Mouse (Mus musculus): ENCODE measurements around the gene Maats1.

Maats1 gene

DNA sequence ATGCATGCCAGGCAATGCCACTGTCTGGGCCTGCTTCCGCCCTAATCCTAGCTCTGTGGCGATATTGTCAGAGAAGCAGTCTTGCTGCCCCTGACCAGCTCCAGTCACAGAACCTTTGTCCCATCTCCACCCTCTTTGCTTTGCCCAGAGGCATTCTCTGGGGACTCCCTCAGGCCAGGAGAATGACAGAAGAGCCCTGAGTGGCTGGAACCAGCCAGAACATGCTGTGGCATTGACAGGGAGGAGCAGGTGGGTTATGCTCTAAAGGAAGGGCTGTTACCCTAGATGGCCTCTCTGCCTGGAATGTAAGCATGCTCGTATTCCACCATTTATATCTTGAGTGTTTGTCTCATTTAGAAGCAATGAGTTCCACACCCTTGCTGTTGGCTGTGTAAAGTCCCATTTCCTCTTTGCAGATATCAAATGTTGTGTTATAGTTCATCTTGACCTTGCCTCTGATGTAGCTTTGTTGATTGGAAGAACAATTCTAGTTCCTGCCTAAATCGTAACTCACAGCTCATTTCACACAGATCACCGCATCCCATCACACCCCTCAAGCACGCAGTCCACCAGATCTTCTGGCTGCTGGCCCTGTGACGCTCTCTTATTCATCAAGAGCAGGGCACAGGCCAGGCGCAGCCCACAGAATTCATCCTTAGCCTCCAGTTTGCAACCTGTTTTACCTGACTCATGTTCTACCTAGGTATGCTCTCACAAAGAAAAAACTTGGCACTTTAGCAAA, 28.9 kb upstream of the Maats1 start:
- no peak for DNase-seq (ENCODE audit: low read depth, low spot score)

DNA sequence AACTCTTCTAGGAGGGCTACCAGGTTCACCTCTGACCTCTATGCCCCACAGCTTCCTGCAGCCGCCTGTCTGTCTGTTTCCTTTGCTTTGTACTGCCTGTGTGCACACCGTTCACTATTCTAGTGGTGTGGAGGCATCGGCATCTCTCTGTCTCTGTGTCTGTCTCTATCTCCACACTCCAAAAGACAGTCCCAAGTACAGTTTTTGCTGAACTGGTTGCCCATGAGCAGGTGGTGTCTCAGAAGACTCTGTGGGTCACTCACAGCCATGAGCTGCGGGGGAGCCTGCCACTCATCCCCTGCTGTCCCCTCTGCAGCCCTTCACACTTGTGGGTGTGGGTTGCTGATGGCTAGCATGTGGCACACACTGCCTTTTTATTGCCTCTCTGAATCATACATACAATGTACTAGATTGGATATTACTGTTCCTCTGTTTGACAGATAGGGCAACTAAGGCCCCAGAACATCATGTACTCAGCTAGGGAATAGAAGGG, 28.1 kb upstream of the Maats1 start:
- no peak for DNase-seq (ENCODE audit: low read depth, low spot score)

DNA sequence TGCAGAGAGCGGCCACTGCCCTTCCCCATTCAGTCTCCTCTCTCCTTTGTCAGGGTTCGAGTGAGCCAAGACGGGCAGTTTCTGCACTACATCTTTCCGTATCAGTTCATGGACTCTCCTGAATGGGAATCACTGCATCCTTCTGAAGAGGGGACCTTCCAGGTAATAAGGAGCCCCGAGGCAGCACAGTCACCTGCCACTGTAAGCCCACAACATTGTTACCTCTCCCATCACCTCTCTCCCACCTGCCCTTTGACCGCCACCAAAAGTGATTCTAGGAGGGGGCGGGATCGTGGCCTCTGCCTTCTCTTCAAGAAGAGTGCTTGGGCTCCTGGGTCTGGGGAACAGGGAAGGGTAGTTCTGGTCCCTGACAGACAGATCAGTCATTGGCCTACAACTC, 27.5 kb upstream of the Maats1 start:
- no peak for DNase-seq (ENCODE audit: low read depth, low spot score)

DNA sequence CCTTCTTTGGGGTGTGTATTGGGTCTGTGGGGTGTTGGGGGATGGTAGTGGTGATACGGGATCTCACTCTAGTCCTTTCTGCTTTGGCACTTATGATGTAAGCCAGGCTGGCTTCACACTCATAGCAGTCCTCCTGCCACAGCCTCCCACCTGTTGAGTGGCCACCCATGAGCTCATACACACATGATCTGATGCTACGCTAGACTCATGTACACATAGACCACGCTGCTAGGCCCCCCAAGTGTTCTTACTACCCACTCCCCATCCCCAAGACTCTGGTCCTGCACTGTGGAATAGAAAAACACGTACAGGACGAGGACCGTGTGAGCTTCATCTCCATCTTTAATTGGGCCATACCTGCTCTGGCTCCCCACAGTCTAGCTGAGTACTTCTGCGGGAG, 27.1 kb upstream of the Maats1 start:
- no peak for DNase-seq (ENCODE audit: low read depth, low spot score)

GRCm38 (mm10) chr16:38368336-38368735, 26.4 kb upstream of the Maats1 start:
- no peak for DNase-seq (ENCODE audit: low read depth, low spot score)

GRCm38 (mm10) chr16:38366231-38366630, 24.3 kb upstream of the Maats1 start:
- no peak for DNase-seq (ENCODE audit: low read depth, low spot score)

DNA sequence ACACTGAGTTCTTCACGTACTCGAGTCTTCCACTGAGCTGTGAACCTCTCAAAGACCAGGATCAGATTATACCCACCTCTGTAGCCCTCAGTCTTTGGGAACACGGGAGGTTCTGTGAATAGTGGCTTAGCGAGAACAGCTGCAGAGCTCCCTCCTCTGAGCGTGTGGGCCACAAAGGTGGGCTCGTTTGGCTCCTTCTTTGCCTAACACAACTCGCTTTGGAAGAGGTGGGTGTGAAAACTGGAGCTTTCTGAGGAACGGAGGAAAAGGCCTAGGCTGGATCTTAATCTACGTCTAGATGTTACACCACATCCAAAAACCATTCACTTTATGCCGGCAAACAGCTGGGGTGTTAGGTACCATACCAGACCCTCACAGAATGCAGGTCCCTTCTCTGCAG, 23.4 kb upstream of the Maats1 start:
- DNase-seq (ENCODE audit: low read depth, low spot score) = no peak

DNA sequence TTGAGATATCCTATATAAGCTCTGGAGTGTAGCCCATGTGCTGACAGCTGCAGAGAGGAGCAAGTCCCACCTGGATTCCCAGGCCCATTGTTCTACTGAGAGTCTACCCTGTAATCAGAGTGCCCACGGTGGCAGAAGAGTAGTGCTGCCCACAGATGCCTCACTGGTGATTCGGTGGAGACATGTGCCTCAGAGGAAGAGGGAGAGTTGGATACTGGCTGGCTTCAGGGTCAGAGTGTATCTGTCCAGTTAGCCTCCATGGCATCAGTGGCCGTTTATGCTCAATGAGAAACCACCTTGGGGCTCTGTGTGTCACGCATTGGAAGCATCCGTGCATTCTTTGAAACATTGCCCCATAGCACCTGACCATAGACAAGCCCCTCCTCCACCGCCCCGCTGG, 21.7 kb upstream of the Maats1 start:
- DNase-seq (ENCODE audit: low read depth, low spot score) = no peak

- no peak for DNase-seq (ENCODE audit: low read depth, low spot score)
These were observed 21.3 kb upstream of the Maats1 start for GRCm38 (mm10) chr16:38363256-38363595.

GRCm38 (mm10) chr16:38362493-38363255, 20.7 kb upstream of the Maats1 start:
- no peak for DNase-seq (ENCODE audit: low read depth, low spot score)

DNA sequence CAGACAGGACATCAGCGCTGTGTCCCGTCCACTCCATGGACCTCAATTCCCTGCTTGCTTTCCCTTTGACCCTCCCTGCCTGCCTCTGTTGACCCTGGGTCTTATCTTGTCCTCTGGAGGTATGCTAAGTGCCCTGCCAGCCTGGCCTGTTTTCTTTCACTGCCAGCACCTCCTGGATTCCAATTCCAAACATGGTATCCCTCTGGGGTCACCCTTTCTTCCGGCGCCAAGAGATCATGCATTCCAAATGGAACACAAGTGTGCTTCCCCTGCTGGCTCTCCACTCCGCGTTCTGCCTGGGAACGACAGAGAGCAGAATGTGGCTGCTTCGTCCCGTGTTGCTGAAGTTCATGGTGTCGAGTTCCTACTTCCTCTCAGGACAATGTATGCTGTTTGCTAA, 20.0 kb upstream of the Maats1 start, which contains the start of gene Popdc2:
Gene Popdc2 (plus strand): TSS at position 277 of the 400 bp plus-strand sequence.
- no peak for DNase-seq (ENCODE audit: low read depth, low spot score)

DNA sequence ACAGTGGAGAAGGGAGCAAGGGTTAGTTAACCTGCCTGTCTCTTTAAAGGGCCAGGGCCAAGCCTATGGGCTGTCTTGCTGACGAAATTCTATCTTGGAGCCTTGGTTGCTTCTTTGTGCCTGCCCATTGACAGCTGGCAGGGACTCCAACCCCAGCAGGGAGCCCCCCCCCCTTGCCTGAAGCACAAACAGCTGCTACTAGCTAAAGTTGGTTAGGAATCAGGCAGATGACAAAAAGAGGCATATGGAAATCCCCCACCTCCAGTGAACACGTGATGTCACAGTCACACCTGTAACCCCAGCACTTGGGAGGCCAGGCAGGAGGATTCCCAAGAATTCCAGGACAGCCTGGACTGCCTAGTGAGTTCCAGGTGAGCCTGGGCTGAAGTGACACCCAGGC, 18.4 kb upstream of the Maats1 start:
- DNase-seq (ENCODE audit: low read depth, low spot score) = no peak

- no peak for DNase-seq (ENCODE audit: low read depth, low spot score)
These were observed 17.9 kb upstream of the Maats1 start for GRCm38 (mm10) chr16:38359857-38360256.

- DNase-seq (ENCODE audit: low read depth, low spot score) = no peak
These were observed 17.3 kb upstream of the Maats1 start for GRCm38 (mm10) chr16:38359241-38359640.

DNA sequence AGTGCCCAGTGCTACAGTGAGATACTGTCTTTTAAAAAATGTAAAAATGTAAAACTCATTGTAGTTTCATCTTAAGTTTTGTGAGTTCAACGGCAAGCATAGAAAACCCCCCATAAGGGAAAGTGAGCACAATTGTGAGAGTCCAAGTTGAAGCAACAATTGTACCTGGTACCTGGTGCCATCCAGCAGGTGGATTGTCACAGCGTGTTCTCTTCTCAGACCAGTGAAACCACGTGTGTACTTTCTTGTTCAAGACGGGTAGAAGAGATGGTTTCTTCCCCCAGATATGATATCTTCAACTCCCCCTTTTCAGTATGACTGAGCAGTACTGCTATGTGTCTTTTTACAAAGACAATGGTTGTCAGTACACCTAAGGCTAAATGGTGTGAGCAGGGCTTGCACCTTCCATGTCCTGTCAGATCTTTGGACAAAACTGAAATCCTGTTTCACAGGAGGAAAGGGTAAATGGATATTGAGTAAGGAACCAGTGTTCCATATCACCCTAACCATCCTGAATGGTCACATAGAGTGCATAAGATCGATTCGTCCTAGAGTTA, 16.4 kb upstream of the Maats1 start:
- DNase-seq (ENCODE audit: low read depth, low spot score) = no peak

GRCm38 (mm10) chr16:38354185-38354913, 12.4 kb upstream of the Maats1 start:
- DNase-seq (ENCODE audit: low read depth, low spot score) = no peak

DNA sequence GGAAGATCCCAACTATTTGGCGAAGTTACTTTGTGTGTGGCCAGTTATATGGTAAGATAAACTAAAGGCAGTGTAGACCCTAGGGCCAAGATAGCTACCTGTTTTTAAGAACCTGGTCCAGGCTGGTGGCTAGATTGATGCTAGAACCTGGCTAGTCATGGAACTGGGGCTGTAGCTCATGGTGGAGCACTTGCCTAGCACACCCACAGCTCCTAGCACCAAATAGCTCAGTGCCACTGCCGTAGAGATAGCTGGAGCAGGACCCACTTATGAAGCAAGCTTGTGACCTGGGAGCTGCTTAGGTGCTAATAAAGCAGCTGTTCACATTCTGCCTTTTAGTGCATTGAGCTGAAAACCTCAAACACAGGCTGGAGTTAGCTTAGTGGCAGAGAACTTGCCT, 11.7 kb upstream of the Maats1 start:
- DNase-seq (ENCODE audit: low read depth, low spot score) = no peak

GRCm38 (mm10) chr16:38352851-38353250, 10.9 kb upstream of the Maats1 start:
- no peak for DNase-seq (ENCODE audit: low read depth, low spot score)

DNA sequence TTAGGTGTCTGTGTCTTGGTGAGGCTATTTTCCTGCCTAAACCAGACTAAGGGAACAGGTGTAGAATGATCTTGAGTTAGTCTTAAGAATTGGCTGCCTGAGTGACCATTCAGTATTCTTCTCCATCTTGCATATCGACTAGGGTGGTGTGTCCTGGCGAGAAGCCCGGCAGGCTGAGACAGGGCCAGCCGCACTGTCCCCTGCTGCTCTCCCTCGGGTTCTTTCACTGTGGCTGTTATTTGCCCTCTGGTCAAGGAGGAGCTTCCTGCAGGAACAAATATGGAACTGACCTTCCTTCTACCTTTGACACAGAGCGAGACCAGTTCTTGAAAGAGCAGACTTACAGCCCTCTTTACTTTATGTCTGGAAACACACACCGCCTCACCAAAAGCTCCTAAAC, 10.1 kb upstream of the Maats1 start:
- no peak for DNase-seq (ENCODE audit: low read depth, low spot score)

GRCm38 (mm10) chr16:38350939-38351338, 9.0 kb upstream of the Maats1 start:
- DNase-seq (ENCODE audit: low read depth, low spot score) = no peak

DNA sequence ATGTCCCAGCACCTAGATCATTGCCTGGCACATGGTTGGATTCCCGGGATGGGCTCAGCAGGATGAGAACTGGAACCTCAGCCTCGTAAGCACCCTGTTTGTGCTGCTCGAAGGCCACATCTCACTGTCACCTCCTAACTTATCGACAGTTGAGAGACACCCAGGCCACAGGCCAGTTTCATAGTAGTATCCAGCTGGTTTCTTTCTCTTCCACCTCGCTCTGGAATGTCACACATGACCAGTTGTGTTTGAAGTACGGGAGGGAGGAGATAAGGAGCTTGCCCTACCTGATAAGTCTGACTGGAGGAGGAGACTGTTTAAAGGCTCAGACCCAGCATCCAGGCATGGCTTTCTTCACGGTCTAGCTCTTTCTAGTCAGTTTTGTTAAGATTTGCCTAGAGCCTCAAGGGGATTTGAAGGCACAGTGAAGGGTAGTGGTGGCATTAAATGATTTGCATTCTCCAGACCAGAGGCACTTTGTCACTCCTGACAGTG, 8.5 kb upstream of the Maats1 start:
- DNase-seq (ENCODE audit: low read depth, low spot score) = no peak

GRCm38 (mm10) chr16:38349881-38350280, 7.9 kb upstream of the Maats1 start:
- no peak for DNase-seq (ENCODE audit: low read depth, low spot score)
